Mouse (Mus musculus): ENCODE results near the gene Zbp1. TPM values are rescaled to one million over a fixed set of nuclear protein-coding genes. Genes with fewer than 3 reads are reported as not detected.

Zbp1 gene
- total RNA-seq (2021), result under 1 TPM in 1 of 2 experiments, not detected in 1; 0.30 TPM
- long read RNA-seq, result 0 reads

- no peak for DNase-seq (ENCODE audit: low spot score in 2 of 2)
Observed at GRCm38 (mm10) chr2:173218416-173219141, at the start of gene Zbp1. Gene Zbp1 (minus strand): TSS chr2:173218923.

- no peak for DNase-seq (ENCODE audit: low spot score in 2 of 2)
Observed at GRCm38 (mm10) chr2:173267562-173267961, 48.8 kb upstream of the Zbp1 start.

GRCm38 (mm10) chr2:173266349-173267112 lies 47.8 kb upstream of the Zbp1 start:
- DNase-seq (ENCODE audit: low spot score in 2 of 2), result no peak

GRCm38 (mm10) chr2:173265468-173266265 lies 46.9 kb upstream of the Zbp1 start:
- DNase-seq (ENCODE audit: low spot score in 2 of 2), result no peak

- peak in 1 of 2 experiments; percentile 37 for DNase-seq (ENCODE audit: low spot score in 2 of 2)
Observed at GRCm38 (mm10) chr2:173264467-173265128, 45.9 kb upstream of the Zbp1 start.

- no peak for DNase-seq (ENCODE audit: low spot score in 2 of 2)
Observed at GRCm38 (mm10) chr2:173263636-173264330, 45.1 kb upstream of the Zbp1 start.

GRCm38 (mm10) chr2:173261497-173261896 lies 42.8 kb upstream of the Zbp1 start:
- DNase-seq (ENCODE audit: low spot score in 2 of 2), result no peak

- DNase-seq (ENCODE audit: low spot score in 2 of 2), result no peak
Observed at GRCm38 (mm10) chr2:173258459-173259091, 39.9 kb upstream of the Zbp1 start.

- DNase-seq (ENCODE audit: low spot score in 2 of 2), result peak in 1 of 2 experiments; percentile 84
Observed at GRCm38 (mm10) chr2:173257610-173258009, 38.9 kb upstream of the Zbp1 start.

GRCm38 (mm10) chr2:173256552-173256949 lies 37.8 kb upstream of the Zbp1 start:
- DNase-seq (ENCODE audit: low spot score in 2 of 2), result no peak

- DNase-seq (ENCODE audit: low spot score in 2 of 2), result no peak
Observed at GRCm38 (mm10) chr2:173255810-173256551, 37.3 kb upstream of the Zbp1 start.

- no peak for DNase-seq (ENCODE audit: low spot score in 2 of 2)
Observed at GRCm38 (mm10) chr2:173253761-173254662, 35.3 kb upstream of the Zbp1 start.

GRCm38 (mm10) chr2:173251675-173252074 lies 33.0 kb upstream of the Zbp1 start:
- peak in 1 of 2 experiments; percentile 37 for DNase-seq (ENCODE audit: low spot score in 2 of 2)

GRCm38 (mm10) chr2:173251133-173251532 lies 32.4 kb upstream of the Zbp1 start:
- no peak for DNase-seq (ENCODE audit: low spot score in 2 of 2)

- DNase-seq (ENCODE audit: low spot score in 2 of 2), result no peak
Observed at GRCm38 (mm10) chr2:173250411-173250810, 31.7 kb upstream of the Zbp1 start.

- DNase-seq (ENCODE audit: low spot score in 2 of 2), result no peak
Observed at GRCm38 (mm10) chr2:173249965-173250364, 31.2 kb upstream of the Zbp1 start.

- peak in 1 of 2 experiments; percentile 59 for DNase-seq (ENCODE audit: low spot score in 2 of 2)
Observed at GRCm38 (mm10) chr2:173249386-173249785, 30.7 kb upstream of the Zbp1 start.

GRCm38 (mm10) chr2:173248822-173249221 lies 30.1 kb upstream of the Zbp1 start:
- no peak for DNase-seq (ENCODE audit: low spot score in 2 of 2)
